Mouse (Mus musculus) brain, embryonic 14.5 days (tissue): Measurements from ENCODE around the gene Palld.

Experiments used
- CTCF ChIP-seq: fragments of 200-500 bp; IDR thresholded peaks from 2 replicates; pipeline ENCODE4 v1.5.1; 2012; ENCODE audit warnings: inconsistent platforms, mild to moderate bottlenecking, moderate library complexity, borderline replicate concordance; ENCODE audit not compliant: insufficient read depth, insufficient read length; ENCODE audit errors: extremely low read depth
- POLR2A ChIP-seq: fragments of 200-500 bp; IDR thresholded peaks from 2 replicates; pipeline ENCODE4 v1.6.1; 2012; ENCODE audit warnings: mild to moderate bottlenecking, inconsistent platforms, borderline replicate concordance; ENCODE audit not compliant: poor library complexity, insufficient read depth, insufficient read length, severe bottlenecking; ENCODE audit errors: extremely low read depth

- no peak for TF ChIP-seq CTCF
- TF ChIP-seq POLR2A: no peak
These were observed 314.8 kb downstream of the Palld start for GRCm38 (mm10) chr8:61587731-61588130.
